Mouse (Mus musculus): ENCODE measurements around the gene Rhebl1. TPM values are rescaled to one million over a fixed set of nuclear protein-coding genes. Genes with fewer than 3 reads are reported as not detected.

The Rhebl1 gene
- polyA plus RNA-seq, 1 experiment from 2014 or later, result 17.0 TPM

GRCm38 (mm10) chr15:98837006-98837742 is 57.2 kb downstream of the Rhebl1 start:
- no peak for ATAC-seq (replicated peaks; ENCODE audit: insufficient number of reproducible peaks, low FRiP score, low TSS enrichment, low read depth)
- Histone ChIP-seq H3K27me3 (ENCODE audit: control insufficient read depth, insufficient read depth, low read length) (no peaks in the 10 kb centered on the region), H3K36me3 (replicated peaks; ENCODE audit: control insufficient read depth, insufficient read depth, low read depth, low read length) (peaks cover 29% of the 10 kb centered on the region), H3K4me3 (ENCODE audit: low read depth, low read length) (no peak overlapping the region), H3K9me3 (replicated peaks; ENCODE audit: control insufficient read depth, low read length) (no peaks in the 10 kb centered on the region), H3K4me1 (ENCODE audit: control insufficient read depth, insufficient read depth, low read length) (no peaks in the 10 kb centered on the region), H3K4me2 (ENCODE audit: low read depth, low read length) (no peak overlapping the region), H3K9ac (replicated peaks; ENCODE audit: low read length) (no peak overlapping the region), H3K27ac (replicated peaks; ENCODE audit: low read depth, low read length) (no peak overlapping the region)
- 93% methylated on average over 21 of the region's 21 CpGs for WGBS
- DNase-seq (ENCODE audit: low spot score), result no peak

DNA sequence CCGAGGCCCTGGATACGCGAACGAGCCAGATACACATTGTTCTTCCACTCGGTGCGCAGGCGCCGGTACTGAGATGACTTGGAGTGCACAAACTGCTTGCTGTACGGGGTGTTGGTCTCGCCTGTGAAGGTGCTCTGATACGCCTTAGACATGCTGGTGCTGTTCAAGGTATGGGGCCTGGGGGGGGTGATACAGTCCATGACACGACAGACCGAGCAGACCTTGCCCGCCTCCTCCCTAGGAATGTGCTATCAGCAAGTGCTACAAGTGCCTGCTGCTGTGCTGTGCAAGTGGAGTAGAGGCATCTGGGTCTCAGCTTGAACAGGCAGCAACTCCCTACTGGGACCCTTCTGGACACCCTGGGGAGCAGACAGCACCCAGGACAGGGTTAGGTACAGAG is 59.0 kb downstream of the Rhebl1 start:
- H3K4me2 ChIP-seq (ENCODE audit: low read depth, low read length), result no peak overlapping the region
- H3K9me3 ChIP-seq (replicated peaks; ENCODE audit: control insufficient read depth, low read length), result no peaks in the 10 kb centered on the region
- H3K9ac ChIP-seq (replicated peaks; ENCODE audit: low read length), result no peak overlapping the region
- H3K4me1 ChIP-seq (ENCODE audit: control insufficient read depth, insufficient read depth, low read length), result no peaks in the 10 kb centered on the region
- no peak for DNase-seq (ENCODE audit: low spot score)
- no peak overlapping the region for H3K27ac ChIP-seq (replicated peaks; ENCODE audit: low read depth, low read length)
- no peak for ATAC-seq (replicated peaks; ENCODE audit: insufficient number of reproducible peaks, low FRiP score, low TSS enrichment, low read depth)
- no peaks in the 10 kb centered on the region for H3K27me3 ChIP-seq (ENCODE audit: control insufficient read depth, insufficient read depth, low read length)
- peaks cover 26% of the 10 kb centered on the region for H3K36me3 ChIP-seq (replicated peaks; ENCODE audit: control insufficient read depth, insufficient read depth, low read depth, low read length)
- H3K4me3 ChIP-seq (ENCODE audit: low read depth, low read length), result no peak overlapping the region
- WGBS, result 90% methylated on average over 14 of the region's 14 CpGs

DNA sequence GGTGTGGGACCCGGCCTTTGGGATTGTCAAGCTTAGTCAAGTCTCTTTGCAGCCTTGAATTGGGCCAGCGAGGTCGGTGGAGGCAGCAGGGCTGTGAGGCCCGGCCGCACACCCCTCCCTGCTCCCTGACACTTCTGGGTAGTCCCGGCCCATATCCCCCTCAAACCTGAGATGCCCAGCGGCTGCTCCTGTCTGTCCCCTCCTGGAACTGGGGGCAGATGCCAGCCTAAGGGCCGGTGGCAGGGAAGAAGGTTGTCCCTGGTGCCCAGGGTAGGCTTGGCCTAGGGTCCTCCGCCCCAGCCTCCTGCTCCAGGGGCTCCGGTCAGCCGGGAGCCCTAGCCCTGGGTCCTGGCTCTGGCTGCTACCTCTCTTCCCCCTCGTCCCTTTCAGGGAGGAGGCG is 60.3 kb downstream of the Rhebl1 start:
- no peaks in the 10 kb centered on the region for H3K27me3 ChIP-seq (ENCODE audit: control insufficient read depth, insufficient read depth, low read length)
- no peak overlapping the region for H3K4me3 ChIP-seq (ENCODE audit: low read depth, low read length)
- 86% methylated on average over 9 of the region's 13 CpGs for WGBS
- DNase-seq (ENCODE audit: low spot score), result no peak
- H3K27ac ChIP-seq (replicated peaks; ENCODE audit: low read depth, low read length), result no peak overlapping the region
- no peak overlapping the region for H3K4me2 ChIP-seq (ENCODE audit: low read depth, low read length)
- H3K9me3 ChIP-seq (replicated peaks; ENCODE audit: control insufficient read depth, low read length), result no peaks in the 10 kb centered on the region
- H3K4me1 ChIP-seq (ENCODE audit: control insufficient read depth, insufficient read depth, low read length), result no peaks in the 10 kb centered on the region; the same call in 1 of the 2 replicates
- no peak overlapping the region for H3K9ac ChIP-seq (replicated peaks; ENCODE audit: low read length)
- no peak for ATAC-seq (replicated peaks; ENCODE audit: insufficient number of reproducible peaks, low FRiP score, low TSS enrichment, low read depth)
- H3K36me3 ChIP-seq (replicated peaks; ENCODE audit: control insufficient read depth, insufficient read depth, low read depth, low read length), result peaks cover 19% of the 10 kb centered on the region

- ATAC-seq (replicated peaks; ENCODE audit: insufficient number of reproducible peaks, low FRiP score, low TSS enrichment, low read depth) (no peak), DNase-seq (ENCODE audit: low spot score) (no peak)
- H3K9me3 ChIP-seq (replicated peaks; ENCODE audit: control insufficient read depth, low read length), result no peaks in the 10 kb centered on the region
- H3K4me3 ChIP-seq (ENCODE audit: low read depth, low read length), result no peak overlapping the region
- H3K4me2 ChIP-seq (ENCODE audit: low read depth, low read length), result no peak overlapping the region
- no peaks in the 10 kb centered on the region for H3K27me3 ChIP-seq (ENCODE audit: control insufficient read depth, insufficient read depth, low read length)
- WGBS, result 84% methylated on average over 11 of the region's 11 CpGs
- peaks cover 18% of the 10 kb centered on the region for H3K36me3 ChIP-seq (replicated peaks; ENCODE audit: control insufficient read depth, insufficient read depth, low read depth, low read length)
- H3K4me1 ChIP-seq (ENCODE audit: control insufficient read depth, insufficient read depth, low read length), result no peaks in the 10 kb centered on the region; the same call in 1 of the 2 replicates
- H3K9ac ChIP-seq (replicated peaks; ENCODE audit: low read length), result no peak overlapping the region
- no peak overlapping the region for H3K27ac ChIP-seq (replicated peaks; ENCODE audit: low read depth, low read length)
Measured at GRCm38 (mm10) chr15:98833281-98833680, 61.1 kb downstream of the Rhebl1 start.

DNA sequence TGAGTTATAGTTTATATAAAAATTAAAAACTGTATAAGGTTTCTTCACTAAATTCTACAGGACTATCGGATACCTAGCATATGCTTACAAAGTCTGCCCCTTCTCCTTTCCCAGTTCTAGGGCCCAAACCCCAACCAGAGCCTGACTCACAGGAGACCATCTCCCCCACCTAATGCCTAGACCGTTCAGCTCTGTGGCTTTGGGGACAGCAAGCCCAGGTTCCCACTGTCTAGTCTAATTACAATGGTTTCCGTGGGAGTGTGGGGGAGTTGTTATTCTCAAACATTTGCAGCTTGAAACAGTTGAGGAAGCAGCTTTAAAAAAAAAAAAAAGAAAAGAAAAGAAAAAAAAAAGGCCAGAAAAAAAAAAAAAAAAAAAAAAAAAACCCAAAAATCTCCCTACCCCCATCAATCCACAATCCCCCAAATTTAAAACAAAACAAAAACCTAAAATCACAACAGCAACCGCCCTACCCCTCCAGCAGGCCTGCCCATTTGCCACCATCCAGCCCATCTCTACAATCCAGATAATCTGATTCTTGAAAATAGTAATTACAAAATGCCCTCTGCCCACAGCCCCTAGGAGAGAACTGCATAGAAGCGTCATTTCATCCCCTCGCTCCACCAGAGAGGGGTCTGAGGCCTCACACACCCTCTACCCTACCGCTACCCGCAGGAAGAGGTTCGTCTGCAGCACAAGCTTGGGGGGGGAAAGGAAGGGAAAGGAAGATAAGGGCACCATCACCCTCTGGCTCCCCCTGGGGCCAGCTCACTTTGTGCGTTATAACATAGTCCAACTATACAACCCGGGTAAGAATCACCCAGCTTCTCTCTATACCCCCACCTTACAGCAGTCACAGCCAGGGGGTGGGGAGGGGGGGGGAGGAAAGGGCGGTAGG is 61.9 kb downstream of the Rhebl1 start:
- no peak for ATAC-seq (replicated peaks; ENCODE audit: insufficient number of reproducible peaks, low FRiP score, low TSS enrichment, low read depth)
- no peaks in the 10 kb centered on the region for H3K9me3 ChIP-seq (replicated peaks; ENCODE audit: control insufficient read depth, low read length)
- H3K9ac ChIP-seq (replicated peaks; ENCODE audit: low read length), result no peak overlapping the region
- H3K27ac ChIP-seq (replicated peaks; ENCODE audit: low read depth, low read length), result no peak overlapping the region
- 61% methylated on average over 12 of the region's 12 CpGs for WGBS
- H3K36me3 ChIP-seq (replicated peaks; ENCODE audit: control insufficient read depth, insufficient read depth, low read depth, low read length), result peaks cover 18% of the 10 kb centered on the region
- no peak overlapping the region; the same call in 1 of the 2 replicates for H3K4me2 ChIP-seq (ENCODE audit: low read depth, low read length)
- H3K27me3 ChIP-seq (ENCODE audit: control insufficient read depth, insufficient read depth, low read length), result no peaks in the 10 kb centered on the region
- no peak for DNase-seq (ENCODE audit: low spot score)
- no peaks in the 10 kb centered on the region; the same call in 1 of the 2 replicates for H3K4me1 ChIP-seq (ENCODE audit: control insufficient read depth, insufficient read depth, low read length)
- no peak overlapping the region for H3K4me3 ChIP-seq (ENCODE audit: low read depth, low read length)

DNA sequence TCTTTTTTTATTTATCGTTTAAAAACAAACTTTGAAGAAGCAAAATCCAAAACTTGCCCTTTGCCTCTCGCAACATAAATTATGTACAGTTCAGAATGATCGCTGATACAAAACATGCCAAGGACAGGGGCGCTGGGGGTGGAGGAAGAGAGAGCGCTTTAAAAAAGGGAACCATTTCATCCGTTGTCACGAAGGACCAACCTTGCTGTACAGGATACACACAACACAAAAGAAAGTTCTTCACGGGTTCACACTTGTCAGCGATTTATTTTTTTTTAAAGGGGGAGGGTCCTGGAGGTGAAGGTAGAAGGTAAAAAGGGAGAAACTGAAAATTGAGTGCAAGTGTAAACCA is 62.7 kb downstream of the Rhebl1 start:
- Histone ChIP-seq H3K4me3 (ENCODE audit: low read depth, low read length) (no peak overlapping the region; the same call in 1 of the 2 replicates), H3K9ac (replicated peaks; ENCODE audit: low read length) (no peak overlapping the region; the same call in 1 of the 2 replicates), H3K4me2 (ENCODE audit: low read depth, low read length) (peak overlapping the region; percentile 77), H3K4me1 (ENCODE audit: control insufficient read depth, insufficient read depth, low read length) (no peaks in the 10 kb centered on the region; the same call in 1 of the 2 replicates), H3K27ac (replicated peaks; ENCODE audit: low read depth, low read length) (no peak overlapping the region), H3K9me3 (replicated peaks; ENCODE audit: control insufficient read depth, low read length) (no peaks in the 10 kb centered on the region), H3K36me3 (replicated peaks; ENCODE audit: control insufficient read depth, insufficient read depth, low read depth, low read length) (peaks cover 18% of the 10 kb centered on the region), H3K27me3 (ENCODE audit: control insufficient read depth, insufficient read depth, low read length) (no peaks in the 10 kb centered on the region)
- DNase-seq (ENCODE audit: low spot score), result no peak
- WGBS, result 21% methylated on average over 9 of the region's 9 CpGs
- ATAC-seq (replicated peaks; ENCODE audit: insufficient number of reproducible peaks, low FRiP score, low TSS enrichment, low read depth), result no peak

DNA sequence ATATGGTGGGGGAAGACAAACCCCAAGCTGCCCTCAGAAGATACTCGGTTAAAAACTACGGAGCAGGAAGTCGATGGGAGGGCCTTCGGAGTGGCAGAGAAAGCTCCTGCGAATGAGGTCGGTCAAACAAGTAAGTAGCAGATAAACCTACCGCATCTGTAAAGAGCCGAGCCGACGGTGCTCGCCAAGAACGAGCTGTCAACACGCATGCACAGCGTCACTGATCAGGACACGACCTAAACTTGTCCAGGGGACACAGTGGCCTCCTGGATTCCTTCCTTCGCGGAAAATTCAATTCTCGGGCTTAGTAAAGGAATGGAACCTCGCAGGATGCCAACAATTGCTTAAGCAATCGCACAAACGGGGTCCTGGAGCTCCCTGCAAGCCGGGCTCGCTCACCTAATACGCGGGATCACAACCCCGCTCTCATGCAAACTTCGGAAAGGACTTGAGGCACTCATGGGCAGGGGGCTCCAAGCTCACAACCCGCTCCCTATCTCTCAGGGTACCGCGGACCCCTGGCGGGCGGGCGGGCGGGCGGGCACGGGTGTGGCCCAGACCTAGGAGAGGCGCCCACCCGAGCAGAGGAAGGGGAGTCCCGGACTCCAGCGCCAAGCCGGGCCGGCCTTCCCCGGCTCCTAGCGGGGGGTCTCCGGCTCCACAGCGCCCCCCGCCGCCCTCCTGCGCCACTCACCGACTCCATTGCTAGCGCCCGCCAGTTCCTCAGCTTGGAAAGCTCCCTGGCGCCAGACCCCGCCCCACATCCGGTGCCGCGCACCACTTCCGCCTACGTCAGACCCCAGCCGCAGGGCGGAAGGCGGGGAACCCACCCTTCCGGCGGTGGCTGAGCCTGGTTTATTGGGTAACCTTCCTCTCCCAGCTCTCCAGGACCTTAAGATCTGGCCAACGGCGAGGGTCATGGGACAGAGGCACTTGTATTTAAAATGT is 63.3 kb downstream of the Rhebl1 start, which contains the start of gene Prkag1:
Prkag1 (minus strand) TSS at position 786 of the 948 bp plus-strand sequence.
- peak; percentile 97 for DNase-seq (ENCODE audit: low spot score)
- ATAC-seq (replicated peaks; ENCODE audit: insufficient number of reproducible peaks, low FRiP score, low TSS enrichment, low read depth), result peak; percentile 90
- WGBS, result under 1% methylated on average over 65 of the region's 66 CpGs

More for the DNA sequence above, 63.3 kb downstream of the Rhebl1 start, which contains the start of gene Prkag1:
- H3K27ac ChIP-seq (replicated peaks; ENCODE audit: low read depth, low read length), result peak within 1 kb of the TSS; percentile 52
- peak within 1 kb of the TSS; percentile 85 for H3K9ac ChIP-seq (replicated peaks; ENCODE audit: low read length)
- peak within 1 kb of the TSS; percentile 90 for H3K4me3 ChIP-seq (ENCODE audit: low read depth, low read length)
- no peaks in the 10 kb centered on the region for H3K27me3 ChIP-seq (ENCODE audit: control insufficient read depth, insufficient read depth, low read length)
- H3K9me3 ChIP-seq (replicated peaks; ENCODE audit: control insufficient read depth, low read length), result no peaks in the 10 kb centered on the region
- H3K4me1 ChIP-seq (ENCODE audit: control insufficient read depth, insufficient read depth, low read length), result no peaks in the 10 kb centered on the region; the same call in 1 of the 2 replicates
- H3K36me3 ChIP-seq (replicated peaks; ENCODE audit: control insufficient read depth, insufficient read depth, low read depth, low read length), result peaks cover 18% of the 10 kb centered on the region
- peak within 1 kb of the TSS; percentile 77 for H3K4me2 ChIP-seq (ENCODE audit: low read depth, low read length)
